Mouse (Mus musculus) brown adipose tissue, adult 24 weeks (tissue): ENCODE data around the gene Ptges. TPM values are rescaled to one million over a fixed set of nuclear protein-coding genes. Genes with fewer than 3 reads are reported as not detected.
"Not testable (repeated sequence)": the region's sequence is repeated elsewhere in the genome, so short reads cannot be mapped to it uniquely, and the experiment has no call there.

Experiments
- H3K27ac ChIP-seq: fragments of 200-500 bp; replicated peaks from 2 replicates; pipeline ENCODE4 v1.5.1; 2012; ENCODE audit warnings: low read depth, mild to moderate bottlenecking, low read length
- H3K4me1 ChIP-seq: fragments of 200-500 bp; 2 replicates; pipeline ENCODE4 v1.6.1; 2012; ENCODE audit warnings: low read length, mixed read lengths; ENCODE audit not compliant: control insufficient read depth, insufficient read depth, insufficient read length
- H3K4me3 ChIP-seq: fragments of 200-500 bp; 2 replicates; pipeline ENCODE4 v1.5.1; 2012; ENCODE audit warnings: low read depth, mild to moderate bottlenecking, low read length, moderate library complexity; ENCODE audit not compliant: insufficient read depth
- polyA plus RNA-seq: library from polyadenylated mRNA; stranded (reverse); fragments of >200 nt; gene quantifications from 2 replicates; pipeline ENCODE4 v1.2.4, GENCODE M21; 2012; ENCODE audit not compliant: missing spikeins, insufficient read depth, insufficient read length

The Ptges gene
- 15.6 and 20.6 TPM in 2 replicates for polyA plus RNA-seq

DNA sequence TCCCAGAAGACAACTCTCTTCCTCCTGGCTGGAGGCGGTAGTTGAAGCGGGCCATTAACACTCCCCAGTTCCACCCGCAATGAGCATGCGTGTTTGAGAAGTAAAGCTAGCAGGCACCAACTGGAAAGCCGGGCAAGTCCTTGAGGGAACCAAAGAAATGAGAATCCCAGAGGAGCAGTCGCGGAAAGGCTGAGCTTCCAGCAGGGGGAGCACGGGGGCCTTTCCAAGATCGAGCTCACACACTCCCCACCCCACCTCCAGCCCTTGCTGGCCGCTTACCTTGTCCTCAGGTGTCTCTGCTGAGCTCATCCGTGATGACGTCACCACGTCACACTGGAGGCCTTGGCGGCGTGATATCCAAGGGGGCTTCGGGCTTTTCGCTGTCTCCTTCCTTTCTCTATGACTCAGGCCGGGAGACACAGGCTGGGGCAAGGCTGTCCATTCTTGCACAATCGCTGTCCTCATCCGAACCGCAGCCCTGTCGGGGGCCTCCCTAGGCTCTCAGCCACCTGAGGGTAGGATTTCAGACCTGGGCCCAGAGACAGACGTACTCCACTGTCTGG lies at the start of gene Ptges:
Gene Ptges (minus strand): TSS at position 381 of the 563 bp plus-strand sequence.
- peak within 1 kb of the TSS; percentile 35 for H3K4me3 ChIP-seq
- peaks cover 20% of the 10 kb centered on the region for H3K4me1 ChIP-seq
- peak within 1 kb of the TSS; percentile 27; the same call in 1 of the 2 replicates for H3K27ac ChIP-seq

DNA sequence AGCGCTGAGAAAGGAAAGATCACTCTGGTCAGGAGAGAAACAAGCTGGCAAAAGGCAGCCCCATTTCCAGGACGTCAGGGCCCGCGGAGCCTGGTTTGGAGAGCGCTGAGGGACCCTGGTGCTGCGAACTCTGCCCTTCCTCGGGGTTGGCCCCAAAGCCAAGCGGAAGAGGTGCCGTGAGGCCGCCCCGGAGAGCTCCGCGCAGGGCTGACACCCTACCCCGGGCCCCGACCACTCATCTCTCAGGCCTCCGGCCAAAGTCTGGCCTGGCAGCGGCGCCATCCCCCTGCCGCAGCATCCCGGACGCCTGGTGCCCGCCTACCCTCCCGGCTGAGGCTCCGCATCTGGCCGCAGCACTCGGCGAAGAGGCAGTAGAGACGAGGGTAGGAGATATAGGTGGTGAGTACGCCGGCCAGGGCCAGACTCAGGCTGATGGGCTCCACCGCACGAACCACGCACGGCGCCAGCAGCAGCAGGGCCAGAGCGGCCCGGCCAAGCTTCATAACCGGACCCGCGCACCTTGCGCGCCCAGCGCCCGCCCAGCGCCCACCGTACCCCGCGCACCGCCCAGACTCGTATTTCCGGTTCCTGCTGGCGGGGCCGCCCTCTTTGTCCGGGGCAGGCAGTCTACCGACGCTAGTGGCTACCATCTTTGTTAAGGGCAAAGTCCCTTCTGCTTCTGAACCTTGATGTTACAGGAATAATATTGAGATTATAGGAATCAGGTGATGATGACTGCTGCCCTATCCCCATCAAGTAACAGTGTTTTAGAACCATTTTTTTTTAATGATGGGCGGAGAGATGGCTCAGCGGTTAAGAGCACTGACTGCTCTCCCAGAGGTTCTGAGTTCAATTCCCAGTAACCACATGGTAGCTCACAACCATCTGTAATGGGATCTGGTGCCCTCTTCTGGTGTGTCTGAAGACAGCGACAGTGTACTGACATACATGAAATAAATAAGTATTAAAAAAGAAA lies 38.0 kb upstream of the Ptges start, which contains the start of gene Tor1a:
Gene Tor1a (minus strand): TSS at position 582 of the 976 bp plus-strand sequence.
- Histone ChIP-seq H3K4me1 (peaks cover 4% of the 10 kb centered on the region; the same call in 1 of the 2 replicates), H3K4me3 (peak within 1 kb of the TSS; percentile 92), H3K27ac (peak within 1 kb of the TSS; percentile 23; the same call in 1 of the 2 replicates)

DNA sequence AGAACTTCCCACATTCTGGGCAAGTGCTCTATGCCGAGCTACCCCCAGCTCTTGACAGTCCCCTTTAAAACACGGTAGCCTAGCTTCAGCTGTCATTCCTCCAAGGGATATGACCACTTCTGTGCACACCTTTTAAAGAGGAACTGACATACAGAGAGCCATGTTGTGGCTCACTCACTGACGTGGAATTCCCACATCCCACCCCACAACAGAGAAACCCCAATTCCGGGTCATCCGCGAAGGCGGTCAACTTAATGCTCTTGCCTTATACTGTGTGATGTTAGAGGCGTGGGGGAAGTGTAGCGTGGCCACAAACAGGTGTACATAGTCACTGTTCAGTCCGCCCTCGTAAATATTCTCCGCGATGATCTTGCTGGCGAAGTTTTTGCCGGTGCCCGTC lies 37.2 kb upstream of the Ptges start:
- no peak overlapping the region for H3K27ac ChIP-seq
- peak overlapping the region; percentile 92 for H3K4me3 ChIP-seq

DNA sequence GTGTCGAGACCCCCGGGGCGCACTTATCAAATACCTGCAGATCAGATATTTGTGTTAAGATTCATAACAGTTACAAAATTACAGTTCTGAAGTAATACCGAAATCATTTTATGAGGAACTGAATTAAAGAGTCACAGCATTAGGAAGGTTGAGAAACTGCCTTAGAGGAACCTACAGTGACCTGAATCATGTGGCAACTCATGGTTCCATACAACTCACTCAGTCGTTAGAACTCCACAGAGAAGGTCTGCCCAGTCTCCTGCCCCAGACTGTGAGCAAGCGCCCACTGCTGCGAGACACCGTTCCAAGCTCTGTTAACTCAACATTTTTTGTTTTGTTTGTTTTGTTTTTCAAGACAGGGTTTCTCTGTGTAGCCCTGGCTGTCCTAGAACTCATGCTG lies 36.0 kb upstream of the Ptges start:
- Histone ChIP-seq H3K27ac (no peak overlapping the region), H3K4me3 (no peak overlapping the region), H3K4me1 (peaks cover 4% of the 10 kb centered on the region; the same call in 1 of the 2 replicates)

More for the DNA sequence above, 37.2 kb upstream of the Ptges start:
- H3K4me1 ChIP-seq = peaks cover 4% of the 10 kb centered on the region; the same call in 1 of the 2 replicates

DNA sequence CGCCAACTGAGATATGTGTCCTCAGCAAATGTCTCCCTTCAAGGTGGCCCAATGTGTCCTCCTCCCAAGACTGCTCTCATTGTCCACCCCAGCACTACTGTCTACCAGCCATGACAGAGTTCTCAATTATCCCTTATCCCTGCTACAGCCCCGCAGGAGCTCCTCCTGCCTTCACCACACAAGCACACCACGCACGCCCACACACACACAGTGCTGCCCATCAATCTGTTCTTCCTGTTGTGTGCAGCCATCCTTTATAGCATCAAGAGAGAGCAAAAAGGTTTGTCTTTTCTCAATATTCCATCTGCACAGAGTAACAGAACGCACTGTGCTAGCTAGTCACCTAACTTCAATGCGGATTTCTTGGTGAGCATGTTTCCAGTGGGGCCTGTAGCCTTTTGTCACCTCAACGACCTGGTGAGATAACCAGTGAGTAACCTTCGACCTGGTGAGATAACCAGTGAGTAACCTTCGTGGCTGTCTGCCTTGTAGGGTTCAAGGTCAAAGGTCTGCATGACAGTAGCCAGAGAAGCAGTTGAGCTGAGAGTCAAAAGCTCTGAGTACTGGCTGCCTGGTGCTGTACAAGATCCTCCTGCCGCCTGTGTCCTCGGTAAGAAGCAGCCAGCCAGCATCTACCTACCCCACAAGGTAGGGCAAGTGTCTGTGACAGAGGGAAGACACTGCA lies 33.0 kb upstream of the Ptges start:
- no peak overlapping the region for H3K27ac ChIP-seq
- peaks cover 4% of the 10 kb centered on the region; the same call in 1 of the 2 replicates for H3K4me1 ChIP-seq
- no peak overlapping the region for H3K4me3 ChIP-seq

DNA sequence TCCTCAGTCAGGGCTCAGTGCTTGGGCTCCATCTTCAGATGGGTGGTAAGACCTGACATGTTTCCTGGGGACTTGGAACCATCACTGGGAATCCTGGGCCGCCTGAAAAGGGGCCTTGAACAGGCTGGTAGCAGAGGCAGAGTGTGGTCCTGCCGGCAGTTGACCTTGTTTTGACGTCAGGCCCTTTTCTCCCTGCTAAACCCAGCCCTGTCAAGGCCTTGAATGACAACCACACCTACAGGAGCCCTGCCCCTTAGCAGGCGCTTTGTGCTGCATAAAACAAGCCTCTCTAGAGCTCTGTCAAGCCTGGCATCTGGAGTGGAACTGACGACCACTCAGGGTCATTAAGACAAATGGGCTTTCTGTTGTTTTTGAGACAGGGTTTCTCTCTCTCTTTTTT lies 30.2 kb upstream of the Ptges start:
- no peaks in the 10 kb centered on the region for H3K4me1 ChIP-seq
- no peak overlapping the region for H3K27ac ChIP-seq
- H3K4me3 ChIP-seq = no peak overlapping the region

DNA sequence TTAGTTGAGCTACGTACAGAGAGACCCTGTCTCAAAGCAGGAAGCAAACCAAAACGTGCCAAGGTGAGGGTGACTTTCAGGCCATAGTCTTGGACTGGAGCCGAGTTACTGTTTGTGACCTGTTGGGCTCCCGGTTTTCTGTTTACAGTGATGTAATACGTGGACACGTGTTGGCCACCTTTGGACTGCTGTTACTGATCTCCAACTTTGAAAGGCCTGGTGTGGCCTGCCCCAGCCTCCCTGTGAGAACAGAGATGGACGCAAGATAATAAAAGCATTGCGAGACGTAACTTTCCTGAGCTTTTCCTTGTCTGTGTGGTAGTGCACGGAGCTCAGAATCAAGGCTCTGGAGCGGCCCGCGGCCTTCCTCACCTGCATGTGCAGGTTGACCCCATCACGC lies 29.1 kb upstream of the Ptges start:
- no peak overlapping the region for H3K27ac ChIP-seq
- H3K4me1 ChIP-seq = no peaks in the 10 kb centered on the region
- no peak overlapping the region for H3K4me3 ChIP-seq

DNA sequence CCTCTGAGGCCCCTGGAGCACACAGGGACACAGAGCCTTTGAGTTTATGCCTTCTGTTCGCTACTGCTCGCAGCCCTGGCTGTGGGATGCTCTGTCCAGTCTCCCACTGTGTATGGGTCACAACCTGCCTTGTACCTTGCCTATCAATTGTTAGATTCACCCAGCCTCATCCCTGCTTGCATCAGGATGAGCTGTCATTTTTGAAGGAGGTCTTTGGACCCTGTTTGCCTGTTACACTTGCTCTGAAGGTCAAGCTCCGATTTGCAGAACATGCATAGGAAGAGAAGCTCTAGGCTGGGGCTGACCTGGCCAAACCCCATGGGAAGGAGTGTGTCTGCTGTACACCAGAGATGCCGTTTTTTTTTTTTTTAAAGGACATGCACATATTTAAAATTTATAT lies 27.8 kb upstream of the Ptges start:
- Histone ChIP-seq H3K4me1 (peaks cover under 1% of the 10 kb centered on the region; the same call in 1 of the 2 replicates), H3K4me3 (no peak overlapping the region), H3K27ac (no peak overlapping the region)

DNA sequence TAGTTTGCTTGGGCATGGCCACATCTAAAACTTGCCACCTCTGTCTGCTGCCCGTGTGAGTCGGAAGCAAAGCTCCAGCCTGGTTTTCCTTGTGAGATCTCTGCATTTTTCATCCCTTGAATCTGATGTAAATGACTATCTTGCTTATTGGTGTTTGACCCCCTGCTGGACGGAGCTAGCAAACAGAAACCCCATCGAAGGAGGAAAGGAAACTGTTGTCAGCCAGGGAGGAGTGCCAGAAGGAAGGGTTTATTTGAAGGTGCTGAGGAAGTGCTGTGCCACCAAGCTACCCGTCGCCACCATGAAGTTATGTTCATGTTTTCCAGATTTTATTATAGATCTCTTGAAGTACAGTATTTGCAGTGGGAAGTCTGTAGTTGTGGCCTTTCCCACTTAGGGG lies 25.1 kb upstream of the Ptges start:
- peaks cover 3% of the 10 kb centered on the region; the same call in 1 of the 2 replicates for H3K4me1 ChIP-seq

DNA sequence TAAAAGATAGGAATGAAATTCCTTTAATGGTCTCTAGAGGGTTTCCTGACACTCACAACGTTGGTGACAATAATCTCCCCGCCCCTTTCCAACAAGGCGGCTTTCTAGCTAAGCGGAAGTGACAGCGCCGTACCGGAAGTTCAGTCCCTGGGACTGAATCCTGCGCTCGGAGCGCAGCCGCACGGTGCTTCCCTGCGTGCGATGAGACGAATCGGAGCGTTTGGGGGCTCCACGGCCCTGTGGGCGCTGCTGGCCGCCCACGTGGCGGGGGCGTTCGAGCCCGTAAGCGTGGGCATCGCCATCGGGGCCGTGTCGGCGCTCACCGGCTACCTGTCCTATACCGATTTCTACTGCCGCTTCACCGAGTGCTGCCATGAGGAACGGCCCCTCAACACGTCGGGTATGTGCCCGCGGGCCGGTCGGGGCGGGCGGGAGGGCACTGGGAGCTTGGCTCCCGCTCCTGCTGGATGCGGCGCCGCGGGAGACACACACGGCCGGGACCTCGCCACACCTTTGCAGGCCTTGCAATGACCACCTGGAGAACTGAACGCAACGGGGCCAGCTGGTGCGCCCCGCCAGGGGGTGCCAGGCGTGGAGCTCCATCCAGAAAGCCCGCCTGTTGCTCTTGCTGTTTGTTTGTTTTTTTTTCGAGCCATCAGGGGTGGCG lies 23.3 kb upstream of the Ptges start, which contains the start of gene Tor1b:
Gene Tor1b (plus strand): TSS at position 136 of the 667 bp plus-strand sequence.
- peak within 1 kb of the TSS; percentile 63 for H3K27ac ChIP-seq
- peaks cover 3% of the 10 kb centered on the region; the same call in 1 of the 2 replicates for H3K4me1 ChIP-seq
- peak within 1 kb of the TSS; percentile 88 for H3K4me3 ChIP-seq

More for the DNA sequence above, 25.1 kb upstream of the Ptges start:
- Histone ChIP-seq H3K27ac (no peak overlapping the region), H3K4me3 (no peak overlapping the region)

DNA sequence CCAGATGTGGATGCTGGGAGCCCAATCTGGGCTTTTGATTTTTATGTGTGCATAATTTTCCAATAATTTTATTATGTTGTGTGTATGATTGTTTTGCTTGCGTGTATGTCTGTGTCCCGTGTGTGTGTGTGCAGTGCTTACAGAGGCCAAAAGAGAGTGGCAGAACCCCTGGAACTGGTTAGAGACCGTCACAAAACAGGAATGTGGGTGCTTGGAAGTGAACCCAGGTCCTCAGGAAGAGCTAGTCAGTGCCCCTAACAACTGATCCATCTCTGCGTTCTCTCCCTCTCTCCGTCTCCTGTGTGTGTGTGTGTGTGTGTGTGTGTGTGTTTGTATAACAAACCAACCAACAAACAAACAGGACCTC lies 22.8 kb upstream of the Ptges start:
- Histone ChIP-seq H3K4me3 (peak overlapping the region; percentile 88), H3K4me1 (peaks cover 3% of the 10 kb centered on the region; the same call in 1 of the 2 replicates), H3K27ac (peak overlapping the region; percentile 63)

DNA sequence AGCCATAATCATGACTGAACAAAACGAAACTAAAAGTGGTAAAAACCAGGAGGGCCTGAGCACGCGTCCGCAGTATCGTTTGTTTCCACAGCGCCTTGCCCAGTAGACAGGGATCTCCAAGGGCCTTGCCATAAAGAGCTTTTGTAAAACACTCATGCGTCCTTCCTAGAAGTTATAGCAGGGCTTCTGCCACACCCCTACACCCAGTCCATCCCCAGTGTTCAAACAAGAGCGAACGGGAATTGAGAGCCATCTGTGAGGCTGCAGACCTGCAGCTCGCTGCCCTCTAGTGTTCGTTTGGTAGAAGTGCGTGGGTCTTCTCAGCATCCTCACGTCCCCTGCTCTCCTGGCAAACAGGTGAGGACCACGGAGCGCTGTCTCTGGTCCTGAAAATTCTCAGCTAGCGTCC lies 12.9 kb upstream of the Ptges start:
- Histone ChIP-seq H3K27ac (no peak overlapping the region), H3K4me3 (peak overlapping the region; percentile 65), H3K4me1 (no peaks in the 10 kb centered on the region)

DNA sequence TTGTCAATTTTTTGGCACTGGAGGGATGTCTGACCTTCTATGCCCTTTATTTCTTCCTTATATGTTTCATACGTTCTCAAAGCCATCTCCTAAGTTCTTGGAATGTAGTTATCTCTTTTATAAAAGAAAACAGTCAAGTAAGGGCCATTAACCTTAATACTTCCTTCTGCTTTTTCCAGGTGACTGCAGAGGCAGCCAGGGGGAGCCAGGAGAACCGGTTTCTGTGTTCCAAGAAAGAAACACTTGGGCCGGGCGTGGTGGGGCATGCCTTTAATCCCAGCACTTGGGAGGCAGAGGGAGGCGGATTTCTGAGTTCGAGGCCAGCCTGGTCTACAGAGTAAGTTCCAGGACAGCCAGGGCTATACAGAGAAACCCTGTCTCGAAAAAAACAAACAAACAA lies 12.5 kb upstream of the Ptges start:
- H3K27ac ChIP-seq, H3K4me3 ChIP-seq, H3K4me1 ChIP-seq: not testable (repeated sequence)

DNA sequence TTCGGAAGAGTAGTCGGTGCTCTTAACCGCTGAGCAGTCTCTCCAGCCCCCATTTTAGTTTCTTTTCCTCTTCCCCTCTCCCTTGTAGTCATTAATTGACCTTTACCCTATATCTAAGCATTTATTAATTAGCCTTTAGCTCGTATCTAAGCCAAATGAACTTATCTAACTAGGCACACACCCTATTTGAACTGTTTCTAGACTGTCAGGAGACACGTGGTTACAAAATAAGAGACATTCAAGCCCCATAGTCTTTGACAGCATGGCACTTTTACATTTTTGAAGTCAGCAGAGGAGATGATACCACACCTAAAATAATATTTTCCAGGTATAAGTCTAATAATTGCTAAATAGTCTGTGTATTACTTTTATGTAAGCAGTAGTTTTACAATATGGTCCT lies 11.9 kb upstream of the Ptges start:
- Histone ChIP-seq H3K4me1 (no peaks in the 10 kb centered on the region), H3K4me3 (no peak overlapping the region), H3K27ac (no peak overlapping the region)
